Mouse (Mus musculus) small intestine, adult 2 months (tissue): ENCODE results near the gene Xylt1.

Source experiments
- CTCF ChIP-seq: fragments of 200-500 bp; IDR thresholded peaks from 2 replicates; pipeline ENCODE4 v1.5.1; 2012; ENCODE audit warnings: low read depth, mild to moderate bottlenecking, control low read depth, inconsistent platforms, low read length, moderate library complexity, mixed read lengths; ENCODE audit not compliant: insufficient replicate concordance, insufficient read length; ENCODE audit errors: extremely low read depth
- POLR2A ChIP-seq: fragments of 200-500 bp; IDR thresholded peaks from 2 replicates; pipeline ENCODE4 v1.6.1; 2012; ENCODE audit warnings: low read depth, mild to moderate bottlenecking, control low read depth, inconsistent platforms, low read length, moderate library complexity

DNA sequence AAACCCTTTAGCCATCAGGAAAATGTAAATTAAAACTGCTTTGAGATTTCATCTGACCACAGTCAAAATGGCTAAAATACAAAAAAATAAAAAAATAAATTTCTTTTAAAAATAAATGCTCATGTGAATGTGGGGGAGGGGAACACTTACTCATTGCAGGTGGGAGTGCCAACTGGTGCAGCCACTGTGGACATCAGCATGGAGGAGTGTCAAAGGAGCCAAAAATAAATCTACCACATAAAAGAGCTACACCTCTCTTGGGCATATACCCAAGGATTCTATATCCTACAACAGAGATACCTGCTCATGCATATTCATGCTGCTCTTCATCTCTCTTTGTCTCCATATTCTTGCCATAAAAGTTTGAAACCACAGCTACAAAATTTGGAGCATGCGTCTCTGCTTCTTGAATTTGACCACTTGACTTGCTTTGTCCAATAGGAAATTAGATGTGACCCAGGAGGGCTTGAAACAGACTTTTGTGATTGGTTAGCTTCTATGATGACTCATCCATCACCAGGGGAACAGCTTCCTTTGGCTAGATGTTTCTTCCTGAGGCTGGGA is 317.9 kb downstream of the Xylt1 start:
- TF ChIP-seq CTCF: no peak
- no peak for TF ChIP-seq POLR2A
